Mouse (Mus musculus) MN1 (cell line): Measurements from ENCODE around the gene Tmem94.
A peak's percentile ranks its signal among the peaks of the same experiment; 100 is the strongest.

ENCODE experiments used
- DNase-seq: peaks from one replicate; pipeline ENCODE4 v3.0.0-alpha.2; 2016; ENCODE audit warnings: low spot score

Tmem94 gene

GRCm38 (mm10) chr11:115808696-115809310, 43.6 kb downstream of the Tmem94 start:
- no peak for DNase-seq

GRCm38 (mm10) chr11:115809311-115809781, 44.1 kb downstream of the Tmem94 start:
- no peak for DNase-seq

DNA sequence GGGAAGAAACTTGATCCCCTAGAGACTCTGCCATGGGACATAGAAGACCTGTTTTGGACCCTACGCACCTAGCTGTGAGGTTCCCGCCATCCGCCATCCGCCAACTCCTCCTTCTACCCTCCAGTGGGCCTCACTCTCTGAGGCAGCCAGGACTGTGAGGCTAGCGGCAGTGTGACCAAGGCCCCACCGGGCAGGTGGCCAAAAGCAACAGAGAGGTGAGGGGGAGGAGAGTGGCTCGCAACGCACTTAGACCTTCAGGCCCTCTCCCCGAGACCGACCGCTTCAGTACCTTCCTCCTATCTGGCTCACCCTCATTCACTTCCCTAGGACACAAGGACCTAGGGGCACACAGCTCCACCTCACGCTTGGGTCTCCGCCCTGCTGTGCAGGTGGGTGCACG, 45.1 kb downstream of the Tmem94 start:
- DNase-seq = no peak

- no peak for DNase-seq
Observed at GRCm38 (mm10) chr11:115811381-115812093, 46.3 kb downstream of the Tmem94 start.

- DNase-seq = peak; percentile 19
Observed at GRCm38 (mm10) chr11:115812095-115812494, 46.9 kb downstream of the Tmem94 start.

- DNase-seq = peak; percentile 10
Observed at GRCm38 (mm10) chr11:115812533-115813420, 47.5 kb downstream of the Tmem94 start.

GRCm38 (mm10) chr11:115813507-115814296, 48.5 kb downstream of the Tmem94 start, which contains the start of gene Caskin2:
Caskin2 (minus strand) TSS chr11:115813639.
- DNase-seq = peak; percentile 93

GRCm38 (mm10) chr11:115814605-115815450, 49.6 kb downstream of the Tmem94 start, which contains the start of gene Tsen54:
Tsen54 (plus strand) TSS chr11:115814724.
- DNase-seq = peak; percentile 80

DNA sequence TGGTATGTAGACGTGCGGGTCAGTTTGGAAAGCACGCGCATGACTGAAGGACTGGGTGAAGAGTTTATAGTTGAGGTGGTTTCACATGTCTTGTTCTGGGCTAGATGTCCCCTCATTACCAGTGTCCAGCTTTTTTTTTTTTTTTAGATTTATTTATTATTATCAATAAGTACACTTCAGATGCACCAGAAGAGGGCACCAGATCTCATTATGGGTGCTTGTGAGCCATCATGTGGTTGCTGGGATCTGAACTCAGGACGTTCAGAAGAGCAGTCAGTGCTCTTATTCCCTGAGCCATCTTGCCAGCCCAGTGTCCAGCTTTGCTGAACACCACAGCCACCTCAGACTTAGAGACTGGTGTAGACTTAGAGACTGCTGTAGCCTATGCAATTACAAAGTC, 52.1 kb downstream of the Tmem94 start:
- DNase-seq = peak; percentile 17

DNA sequence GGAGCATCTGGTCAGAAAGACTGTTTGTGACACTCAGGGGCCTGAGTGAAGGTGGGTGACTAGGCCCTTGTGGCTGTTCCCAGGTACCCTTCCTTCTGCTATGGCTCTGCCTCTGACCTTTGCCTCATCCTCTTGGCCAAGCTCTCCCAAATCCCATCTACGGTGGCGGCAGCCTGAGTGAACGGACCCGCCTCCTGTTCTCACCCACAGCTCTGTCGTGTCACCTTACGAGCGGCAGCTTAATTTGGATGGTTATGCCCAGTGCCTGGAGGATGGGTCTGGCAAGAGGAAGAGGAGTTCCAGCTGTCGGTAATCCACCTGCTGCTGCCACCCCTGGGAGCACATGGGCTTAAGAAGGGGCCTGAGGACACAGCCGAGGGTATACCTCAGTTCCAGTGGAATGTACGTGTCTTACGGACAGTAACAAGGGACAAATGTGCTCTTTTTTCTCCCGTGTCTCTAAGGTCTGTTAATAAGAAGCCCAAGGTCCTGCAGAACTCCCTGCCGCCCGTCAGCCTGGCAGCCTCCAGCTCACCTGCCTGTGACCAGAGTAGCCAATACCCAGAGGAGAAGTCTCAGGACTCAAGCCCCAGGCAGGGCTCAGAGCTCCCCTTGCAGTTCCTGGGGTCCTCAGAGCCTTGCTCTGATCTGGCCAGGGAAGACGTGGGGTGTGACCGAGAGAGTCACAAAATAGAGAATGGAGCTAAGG, 54.8 kb downstream of the Tmem94 start:
- DNase-seq = no peak

- no peak for DNase-seq
Observed at GRCm38 (mm10) chr11:115821001-115821400, 55.8 kb downstream of the Tmem94 start.

- DNase-seq = peak; percentile 90
Observed at GRCm38 (mm10) chr11:115823774-115824740, 58.8 kb downstream of the Tmem94 start, which contains the start of gene Llgl2. Llgl2 (plus strand) TSS chr11:115824049.

GRCm38 (mm10) chr11:115824813-115825212, 59.6 kb downstream of the Tmem94 start:
- DNase-seq = no peak

DNA sequence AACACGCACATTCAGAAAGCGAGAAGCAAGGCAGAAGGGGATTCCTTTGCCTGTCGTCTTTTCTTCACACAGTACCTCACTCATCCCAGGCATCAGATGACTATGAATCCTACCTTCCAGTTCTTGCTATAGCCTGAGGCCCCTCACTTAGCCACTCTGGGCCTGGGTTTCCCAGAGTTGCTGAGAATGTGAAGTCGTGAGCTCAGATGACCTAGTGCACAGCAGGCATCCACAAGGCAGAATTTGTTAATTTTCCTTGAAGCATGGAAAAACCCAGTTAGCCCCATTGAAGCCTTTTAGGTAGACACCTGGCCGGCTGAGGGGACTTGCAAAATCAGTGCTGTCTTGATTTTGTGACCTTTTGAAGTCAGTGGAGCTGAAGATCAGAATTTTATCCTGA, 61.3 kb downstream of the Tmem94 start:
- DNase-seq = no peak

GRCm38 (mm10) chr11:115827624-115828023, 62.4 kb downstream of the Tmem94 start:
- no peak for DNase-seq

GRCm38 (mm10) chr11:115829036-115829435, 63.8 kb downstream of the Tmem94 start:
- no peak for DNase-seq

DNA sequence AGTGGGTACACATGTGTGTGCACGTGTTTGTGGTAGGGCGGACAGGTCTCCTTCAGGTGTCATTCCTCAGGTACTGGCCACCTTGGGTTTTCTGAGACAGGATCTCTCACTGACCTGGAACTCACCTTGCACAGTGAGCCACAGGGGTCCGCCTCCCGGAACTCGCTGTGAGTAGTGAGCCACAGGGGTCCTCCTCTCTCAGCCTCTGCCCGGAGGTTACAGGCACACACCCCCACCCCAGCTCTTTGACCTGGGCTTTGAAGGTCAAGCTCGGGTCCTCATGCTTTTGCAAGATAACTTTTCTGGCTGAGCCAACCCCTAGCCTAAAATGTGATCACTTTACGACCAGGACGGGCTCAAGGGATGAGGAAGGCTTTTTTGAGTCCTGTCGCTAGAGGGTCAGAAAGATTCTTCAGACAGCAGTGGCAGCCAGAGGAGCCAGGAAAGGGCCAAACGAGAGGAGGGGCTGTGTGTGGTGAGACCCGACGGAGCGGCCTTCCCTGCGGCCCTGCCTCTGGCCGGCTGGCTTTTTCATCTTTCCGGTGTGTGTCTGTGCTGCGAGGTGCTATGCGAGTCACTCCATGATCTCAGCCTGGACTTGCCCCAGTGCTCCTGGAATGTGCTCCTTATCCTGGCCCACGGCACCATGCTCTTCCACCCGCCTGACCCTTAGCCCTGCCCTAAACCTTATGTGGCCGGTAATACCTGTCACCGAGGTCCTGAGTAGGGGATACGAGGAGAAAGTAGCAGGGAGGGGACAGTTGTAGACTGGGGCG, 65.5 kb downstream of the Tmem94 start:
- no peak for DNase-seq

DNA sequence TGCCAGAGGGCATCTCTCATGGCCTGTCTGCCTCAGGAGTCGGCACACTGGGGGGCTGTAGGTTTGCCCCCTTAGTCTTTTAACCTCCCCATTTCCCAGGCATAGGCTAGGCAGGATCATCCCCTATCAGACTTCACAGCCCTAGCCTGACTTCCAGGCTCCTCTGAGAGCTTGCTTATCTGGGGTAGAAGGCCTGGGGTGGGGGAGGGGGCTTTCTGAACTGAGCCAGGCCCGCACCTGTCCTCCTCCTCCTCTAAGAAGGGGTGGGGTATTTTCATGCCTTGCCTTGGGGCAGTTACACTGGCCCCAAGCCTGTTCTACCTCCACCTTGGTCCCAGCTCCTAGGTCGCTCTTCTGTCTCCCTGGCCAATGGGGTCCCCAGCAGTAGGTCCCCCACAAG, 66.3 kb downstream of the Tmem94 start:
- DNase-seq = no peak
